Mouse (Mus musculus) left cerebral cortex, postnatal 10 days (tissue): ENCODE results near the gene Ube2v1. TPM values are rescaled to one million over a fixed set of nuclear protein-coding genes. Genes with fewer than 3 reads are reported as not detected.
"Not testable (repeated sequence)": the region's sequence is repeated elsewhere in the genome, so short reads cannot be mapped to it uniquely, and the experiment has no call there.

ENCODE experiments used
- DNase-seq, 2 experiments: peaks; one replicate each; pipeline ENCODE4 v3.0.0; 2021 to 2022; ENCODE audit warnings: low spot score in 2 of 2, mixed read lengths in 1 of 2; ENCODE audit errors: extremely low spot score in 1 of 2
- intact Hi-C: fragments of 180-260 bp; cut with DNase I; formaldehyde crosslinking; loops from one replicate; pipeline ENCODE4 v1.15.1; 2025
- total RNA-seq, 2 experiments: library from RNA; stranded (reverse); gene quantifications; 2 replicates each; pipeline ENCODE4 v1.2.3; 2021

Ube2v1 gene
- total RNA-seq, 2 experiments from 2014 or later = 245 to 255 TPM

DNA sequence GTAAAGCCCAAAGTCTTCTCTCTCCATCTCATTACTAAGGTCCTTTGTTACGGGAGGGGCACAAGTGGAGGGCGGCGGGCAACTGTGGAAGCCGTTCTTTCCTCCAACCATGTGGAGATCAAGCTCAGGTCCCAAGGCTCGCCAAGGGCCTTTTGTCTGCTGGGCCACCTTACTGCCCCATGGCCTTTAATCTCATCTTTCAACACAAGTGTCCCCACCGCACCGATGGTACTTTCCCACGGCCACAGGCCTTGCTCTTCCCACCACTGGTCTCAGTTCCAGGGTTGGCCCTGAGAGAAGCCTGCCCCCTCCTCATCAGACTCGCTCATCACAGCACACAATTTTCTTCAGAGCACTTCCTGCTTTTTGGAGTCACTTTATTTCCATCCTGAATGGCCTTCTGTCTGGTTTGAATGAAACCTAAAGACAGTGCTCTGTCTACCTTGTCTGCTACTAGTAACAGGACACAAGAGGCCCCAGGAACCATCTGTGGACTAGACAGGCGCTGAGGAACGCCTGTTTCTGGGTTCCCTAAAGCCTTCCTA lies 2.2 kb downstream of the Ube2v1 start:
- DNase-seq = no peak
- intact Hi-C loops = no loop called here

- intact Hi-C loops = no loop called here
- DNase-seq = peak in 1 of 2 experiments; percentile 69
Measured at GRCm38 (mm10) chr2:167628872-167629271, 3.0 kb downstream of the Ube2v1 start.

GRCm38 (mm10) chr2:167627019-167627418 lies 4.9 kb downstream of the Ube2v1 start:
- intact Hi-C loops = no loop called here
- DNase-seq = no peak

DNA sequence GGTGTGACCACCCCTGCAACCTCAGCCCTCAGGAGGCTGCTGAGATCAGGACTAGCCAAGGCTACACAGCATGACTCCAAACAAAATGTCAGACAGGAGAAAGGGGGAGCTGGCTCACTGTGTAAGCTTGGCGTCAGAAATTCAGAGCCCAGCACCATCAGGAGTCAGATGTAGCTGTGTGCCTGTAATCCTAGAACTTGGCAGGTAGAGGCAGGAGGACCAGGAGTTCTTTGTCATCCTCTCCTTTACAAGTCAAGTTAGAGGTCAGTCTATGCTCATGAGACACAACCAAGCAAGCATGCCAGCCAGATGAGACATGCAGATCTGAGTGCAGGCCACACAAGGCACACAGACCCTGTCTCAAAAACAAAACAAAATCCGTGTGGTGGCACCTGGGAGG lies 6.2 kb downstream of the Ube2v1 start:
- intact Hi-C loops = no loop called here
- no peak for DNase-seq

DNA sequence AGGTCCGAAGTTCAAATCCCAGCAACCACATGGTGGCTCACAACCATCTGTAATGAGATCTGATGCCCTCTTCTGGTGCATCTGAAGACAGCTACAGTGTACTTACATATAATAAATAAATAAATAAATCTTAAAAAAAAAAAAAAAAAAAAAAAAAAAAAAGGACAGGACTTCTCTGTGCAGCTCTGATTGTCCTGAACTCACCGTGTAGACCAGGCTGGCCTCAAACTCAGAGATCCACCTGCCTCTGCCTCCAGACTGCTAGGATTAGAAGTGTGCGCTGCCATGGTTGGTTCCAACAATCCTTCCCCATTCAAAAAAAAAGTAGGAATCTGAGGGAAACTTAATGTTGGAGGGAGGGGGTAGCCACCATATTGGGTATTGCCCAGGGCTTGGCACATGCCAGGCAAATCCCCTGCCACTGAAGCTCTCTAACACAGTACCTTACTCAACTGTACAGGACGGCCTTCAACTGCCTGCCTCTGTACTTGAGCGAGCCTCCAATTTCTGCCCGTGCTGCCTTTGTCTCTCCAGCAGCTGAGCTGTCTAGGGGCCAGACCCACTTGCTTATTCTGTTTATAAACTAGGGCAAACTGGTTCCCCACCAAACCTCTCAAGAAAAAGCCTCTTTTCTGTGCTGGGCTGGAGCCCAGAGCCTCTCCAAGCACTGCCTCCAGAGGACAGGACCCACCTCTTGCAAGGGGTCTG lies 7.4 kb downstream of the Ube2v1 start:
- intact Hi-C loops = no loop called here

GRCm38 (mm10) chr2:167622965-167623364 lies 8.9 kb downstream of the Ube2v1 start:
- intact Hi-C loops = no loop called here
- DNase-seq = no peak

More for the DNA sequence above, 7.4 kb downstream of the Ube2v1 start:
- peak in 1 of 2 experiments; percentile 20 for DNase-seq

DNA sequence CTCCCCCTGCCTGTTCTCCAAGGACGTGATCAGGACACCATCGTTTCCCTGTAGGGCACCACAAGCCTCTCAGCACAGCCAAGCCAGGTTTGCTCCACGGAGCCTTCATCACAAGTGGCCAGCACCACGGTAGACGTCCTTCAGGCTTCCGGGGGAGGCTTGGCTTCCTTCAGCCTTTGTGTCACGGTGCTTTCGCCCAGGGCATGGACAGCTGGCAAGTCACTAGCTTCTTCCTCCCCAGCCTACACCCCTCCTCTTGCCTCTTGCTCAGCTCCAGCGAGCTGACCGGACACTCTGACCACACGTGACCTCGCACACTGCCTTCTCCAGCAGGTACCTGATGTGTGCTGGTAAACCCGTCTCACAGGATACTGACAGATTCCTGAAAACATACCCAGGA lies 9.5 kb downstream of the Ube2v1 start:
- intact Hi-C loops = no loop called here
- no peak for DNase-seq

GRCm38 (mm10) chr2:167621255-167622087 lies 10.4 kb downstream of the Ube2v1 start:
- no peak for DNase-seq
- intact Hi-C loops = no loop called here

DNA sequence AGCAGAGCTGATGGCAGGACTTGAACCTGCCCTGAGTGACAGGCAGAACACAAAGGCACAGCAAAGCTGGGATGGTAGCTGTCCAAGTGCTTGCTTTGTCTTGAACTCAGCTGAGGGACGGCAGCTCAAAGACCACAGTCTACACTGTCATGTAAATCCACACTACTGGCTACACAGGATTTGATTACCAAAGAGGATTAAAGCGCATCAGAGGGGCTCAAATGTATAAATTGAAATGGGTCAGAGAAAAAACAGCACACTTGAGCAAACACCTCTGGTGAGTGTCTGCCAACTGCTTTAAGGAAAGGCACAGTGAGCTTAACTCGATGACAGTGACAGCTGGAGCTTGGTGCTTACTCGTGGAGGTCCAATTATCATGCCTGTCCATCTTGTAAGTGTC lies 14.4 kb downstream of the Ube2v1 start:
- intact Hi-C loops = no loop called here
- no peak for DNase-seq

GRCm38 (mm10) chr2:167617034-167617433 lies 14.9 kb downstream of the Ube2v1 start:
- intact Hi-C loops = no loop called here

GRCm38 (mm10) chr2:167613335-167613734 lies 18.6 kb downstream of the Ube2v1 start:
- DNase-seq = peak in 1 of 2 experiments; percentile 27
- intact Hi-C loops = not testable (repeated sequence)

More at GRCm38 (mm10) chr2:167617034-167617433, 14.9 kb downstream of the Ube2v1 start:
- no peak for DNase-seq

DNA sequence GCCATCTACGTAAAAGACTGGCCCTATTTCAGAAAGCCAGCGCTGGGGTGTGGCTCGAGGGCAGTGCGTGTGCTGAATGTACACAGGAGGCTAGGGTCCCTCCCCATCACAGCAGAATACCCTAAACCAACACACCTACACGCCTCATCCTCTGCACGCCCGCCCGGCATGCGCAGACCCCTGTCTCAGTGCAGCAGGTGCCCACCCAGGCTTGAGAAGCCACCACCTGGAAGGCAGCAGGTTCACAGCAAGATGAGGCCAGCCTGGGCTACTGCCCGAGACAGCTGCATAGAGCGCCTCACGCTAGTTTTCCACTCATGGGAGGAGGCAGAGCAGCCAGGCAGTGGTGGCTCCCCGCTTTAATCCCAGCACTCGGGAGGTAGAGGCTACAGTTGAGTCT lies 19.8 kb downstream of the Ube2v1 start:
- DNase-seq = peak in 1 of 2 experiments; percentile 23
- intact Hi-C loops = no loop called here

GRCm38 (mm10) chr2:167611287-167611686 lies 20.6 kb downstream of the Ube2v1 start:
- no peak for DNase-seq
- intact Hi-C loops = no loop called here

- DNase-seq = no peak
- intact Hi-C loops = no loop called here
Measured at GRCm38 (mm10) chr2:167606745-167607123, 25.2 kb downstream of the Ube2v1 start.

- intact Hi-C loops = loop anchor here (2.0 kb wide), 1 partner anchor 69 kb away; no protein-coding TSS in a partner anchor
- DNase-seq = no peak
Measured at GRCm38 (mm10) chr2:167605817-167606744, 25.8 kb downstream of the Ube2v1 start.

- DNase-seq = peak; percentile 77 to 89
Measured at GRCm38 (mm10) chr2:167605178-167605794, 26.6 kb downstream of the Ube2v1 start.

GRCm38 (mm10) chr2:167602978-167603377 lies 28.9 kb downstream of the Ube2v1 start:
- intact Hi-C loops = no loop called here
- DNase-seq = no peak

More at GRCm38 (mm10) chr2:167605178-167605794, 26.6 kb downstream of the Ube2v1 start:
- intact Hi-C loops = loop anchor here (2.0 kb wide), 1 partner anchor 68 kb away; no protein-coding TSS in a partner anchor

DNA sequence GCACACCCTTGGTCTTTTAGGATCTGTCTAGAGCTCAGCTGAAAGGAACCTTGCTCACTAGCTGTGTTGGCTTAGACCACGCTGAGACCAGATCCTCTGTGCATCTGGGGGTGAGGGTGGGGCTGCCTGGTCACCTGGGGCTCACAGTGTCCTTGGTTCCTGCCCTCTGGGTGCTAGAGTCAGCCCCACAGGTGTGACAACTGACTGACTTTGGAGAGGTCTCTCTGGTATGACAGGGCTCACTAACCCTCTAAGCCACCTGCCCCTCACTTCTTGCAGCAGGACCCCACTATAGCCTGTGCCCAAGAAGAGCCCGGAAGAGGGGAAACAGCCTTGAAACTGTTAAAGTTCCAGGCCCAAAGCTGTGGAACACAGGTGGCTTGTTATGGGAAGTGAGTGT lies 29.5 kb downstream of the Ube2v1 start:
- no peak for DNase-seq
- intact Hi-C loops = no loop called here
